Mouse (Mus musculus) C2C12 (cell line): ENCODE results near the gene Serhl.
"Not testable (repeated sequence)": the region's sequence is repeated elsewhere in the genome, so short reads cannot be mapped to it uniquely, and the experiment has no call there.

ENCODE experiments used
- CEBPB ChIP-seq: IDR thresholded peaks from one replicate; pipeline ENCODE4 v1.6.1; 2011; ENCODE audit warnings: low read depth, mild to moderate bottlenecking, control low read depth, moderate library complexity
- CTCF ChIP-seq: IDR thresholded peaks from one replicate; pipeline ENCODE4 v1.5.1; 2011; ENCODE audit not compliant: control insufficient read depth, insufficient read depth, insufficient read length
- FOSL1 ChIP-seq: IDR thresholded peaks from one replicate; pipeline ENCODE4 v1.8.0; 2011; ENCODE audit warnings: mild to moderate bottlenecking, low read length; ENCODE audit not compliant: poor library complexity, insufficient read depth, severe bottlenecking
- MAX ChIP-seq: IDR thresholded peaks from one replicate; pipeline ENCODE4 v1.6.1; 2011; ENCODE audit warnings: mild to moderate bottlenecking, control low read depth
- MYOD1 ChIP-seq: IDR thresholded peaks from one replicate; pipeline ENCODE4 v1.6.1; 2011; ENCODE audit warnings: low read depth; ENCODE audit not compliant: control insufficient read depth, insufficient read length
- USF1 ChIP-seq: IDR thresholded peaks from one replicate; pipeline ENCODE4 v1.6.1; 2011; ENCODE audit warnings: low read depth, mild to moderate bottlenecking, control low read depth, moderate library complexity

GRCm38 (mm10) chr15:83045565-83045964 is 43.7 kb upstream of the Serhl start:
- TF ChIP-seq CTCF, USF1, MAX, MYOD1, CEBPB, FOSL1: not testable (repeated sequence)
